Mouse (Mus musculus) neural tube, embryonic 14.5 days (tissue): ENCODE data around the gene Abca2. TPM values are rescaled to one million over a fixed set of nuclear protein-coding genes. Genes with fewer than 3 reads are reported as not detected.

Experiments used
- ATAC-seq: fragments of 200-750 bp; cut with Nextera tagmentation; 2 replicates; pipeline ENCODE4 v1.8.0; 2017; ENCODE audit warnings: low read depth, mild to moderate bottlenecking, moderate TSS enrichment, moderate library complexity
- H3K27ac ChIP-seq: fragments of 300-500 bp; sonication (generic); 2 replicates; pipeline ENCODE4 v1.5.1; 2014; ENCODE audit warnings: low read depth, mild to moderate bottlenecking, control low read depth, low read length, moderate library complexity, mixed read lengths
- H3K27me3 ChIP-seq: fragments of 300-500 bp; sonication (generic); 2 replicates; pipeline ENCODE4 v1.6.1; 2014; ENCODE audit warnings: low read length; ENCODE audit not compliant: control insufficient read depth, insufficient read depth
- H3K36me3 ChIP-seq: fragments of 300-500 bp; sonication (generic); 2 replicates; pipeline ENCODE4 v1.6.1; 2014; ENCODE audit warnings: low read length, mixed read lengths; ENCODE audit not compliant: control insufficient read depth, insufficient read depth
- H3K4me1 ChIP-seq: fragments of 300-500 bp; sonication (generic); 2 replicates; pipeline ENCODE4 v1.6.1; 2014; ENCODE audit warnings: low read length; ENCODE audit not compliant: control insufficient read depth, insufficient read depth
- H3K4me2 ChIP-seq: fragments of 300-500 bp; sonication (generic); 2 replicates; pipeline ENCODE4 v1.6.1; 2014; ENCODE audit warnings: mild to moderate bottlenecking, low read depth, low read length, control low read depth
- H3K4me3 ChIP-seq: fragments of 300-500 bp; sonication (generic); 2 replicates; pipeline ENCODE4 v1.5.1; 2014; ENCODE audit warnings: low read depth, low read length, control low read depth, mixed read lengths
- H3K9ac ChIP-seq: fragments of 300-500 bp; sonication (generic); replicated peaks from 2 replicates; pipeline ENCODE4 v1.6.1; 2014; ENCODE audit warnings: low read depth, mild to moderate bottlenecking, control low read depth, low read length, mixed read lengths
- H3K9me3 ChIP-seq: fragments of 300-500 bp; sonication (generic); 2 replicates; pipeline ENCODE4 v1.6.1; 2016; ENCODE audit warnings: low read length; ENCODE audit not compliant: control insufficient read depth
- WGBS: fragments of 180-500 bp; shearing (Covaris S2); extraction: QIAGEN DNeasy Blood & Tissue Kit; methylation state at CpG from one replicate; pipeline ENCODE4 v1.1.7; 2014; 5-methylcytosine and 5-hydroxymethylcytosine counted together
- polyA plus RNA-seq: library from polyadenylated mRNA; unstranded; fragments of >200 nt; fragmentation: Nextera tagmentation; extraction: Ambion mirVana; gene quantifications from 2 replicates; pipeline ENCODE4 v1.2.1, GENCODE M21; 2014

Gene Abca2
- polyA plus RNA-seq, 1 experiment from 2014 or later, result 16.2 TPM

- peaks cover 18% of the 10 kb centered on the region for H3K36me3 ChIP-seq
- H3K27me3 ChIP-seq, result no peaks in the 10 kb centered on the region
- H3K4me3 ChIP-seq, result no peak overlapping the region
- 48% methylated on average over 6 of the region's 6 CpGs for WGBS
- no peaks in the 10 kb centered on the region for H3K9me3 ChIP-seq
- H3K9ac ChIP-seq, result no peak overlapping the region
- H3K27ac ChIP-seq, result no peak overlapping the region
- no peak overlapping the region for H3K4me2 ChIP-seq
- peaks cover 20% of the 10 kb centered on the region for H3K4me1 ChIP-seq
- ATAC-seq, result no peak
Observed at GRCm38 (mm10) chr2:25431308-25431855, 2.9 kb downstream of the Abca2 start.

GRCm38 (mm10) chr2:25432326-25433098, 4.0 kb downstream of the Abca2 start:
- 83% methylated on average over 11 of the region's 11 CpGs for WGBS
- H3K9ac ChIP-seq, result no peak overlapping the region

GRCm38 (mm10) chr2:25433101-25433500, 4.6 kb downstream of the Abca2 start:
- Histone ChIP-seq H3K9me3 (no peaks in the 10 kb centered on the region), H3K36me3 (peaks cover 32% of the 10 kb centered on the region), H3K4me3 (no peak overlapping the region), H3K27ac (no peak overlapping the region), H3K27me3 (no peaks in the 10 kb centered on the region), H3K9ac (no peak overlapping the region), H3K4me1 (peaks cover 20% of the 10 kb centered on the region), H3K4me2 (no peak overlapping the region)
- WGBS, result 95% methylated on average over 17 of the region's 17 CpGs
- no peak for ATAC-seq

More at GRCm38 (mm10) chr2:25432326-25433098, 4.0 kb downstream of the Abca2 start:
- H3K4me3 ChIP-seq, result no peak overlapping the region
- no peaks in the 10 kb centered on the region for H3K27me3 ChIP-seq
- H3K4me2 ChIP-seq, result no peak overlapping the region
- peaks cover 20% of the 10 kb centered on the region for H3K4me1 ChIP-seq
- H3K9me3 ChIP-seq, result no peaks in the 10 kb centered on the region
- ATAC-seq, result no peak
- H3K27ac ChIP-seq, result no peak overlapping the region
- peaks cover 26% of the 10 kb centered on the region for H3K36me3 ChIP-seq

GRCm38 (mm10) chr2:25434292-25434691, 5.8 kb downstream of the Abca2 start:
- 91% methylated on average over 8 of the region's 8 CpGs for WGBS
- H3K27me3 ChIP-seq, result no peaks in the 10 kb centered on the region
- no peak overlapping the region for H3K27ac ChIP-seq
- no peak overlapping the region for H3K4me2 ChIP-seq
- H3K9me3 ChIP-seq, result no peaks in the 10 kb centered on the region
- peaks cover 17% of the 10 kb centered on the region for H3K4me1 ChIP-seq
- ATAC-seq, result no peak
- peaks cover 42% of the 10 kb centered on the region for H3K36me3 ChIP-seq
- no peak overlapping the region for H3K4me3 ChIP-seq
- no peak overlapping the region for H3K9ac ChIP-seq

GRCm38 (mm10) chr2:25436286-25436820, 7.8 kb downstream of the Abca2 start:
- Histone ChIP-seq H3K9me3 (no peaks in the 10 kb centered on the region), H3K9ac (no peak overlapping the region), H3K4me1 (no peaks in the 10 kb centered on the region), H3K4me2 (no peak overlapping the region), H3K4me3 (no peak overlapping the region), H3K27me3 (no peaks in the 10 kb centered on the region), H3K36me3 (peaks cover 50% of the 10 kb centered on the region), H3K27ac (no peak overlapping the region)
- no peak for ATAC-seq
- 95% methylated on average over 10 of the region's 10 CpGs for WGBS

GRCm38 (mm10) chr2:25441067-25441466, 12.6 kb downstream of the Abca2 start:
- 92% methylated on average over 20 of the region's 20 CpGs for WGBS
- no peak for ATAC-seq
- Histone ChIP-seq H3K4me2 (no peak overlapping the region), H3K27ac (no peak overlapping the region), H3K9me3 (no peaks in the 10 kb centered on the region), H3K4me1 (no peaks in the 10 kb centered on the region), H3K4me3 (no peak overlapping the region), H3K27me3 (no peaks in the 10 kb centered on the region), H3K9ac (no peak overlapping the region), H3K36me3 (peaks cover 74% of the 10 kb centered on the region)

- ATAC-seq, result no peak
- Histone ChIP-seq H3K9me3 (no peaks in the 10 kb centered on the region), H3K27ac (no peak overlapping the region), H3K9ac (no peak overlapping the region), H3K4me2 (no peak overlapping the region), H3K4me3 (no peak overlapping the region), H3K27me3 (no peaks in the 10 kb centered on the region), H3K4me1 (no peaks in the 10 kb centered on the region), H3K36me3 (peaks cover 71% of the 10 kb centered on the region)
- WGBS, result 93% methylated on average over 14 of the region's 14 CpGs
Observed at GRCm38 (mm10) chr2:25442682-25443081, 14.2 kb downstream of the Abca2 start.

- 88% methylated on average over 8 of the region's 8 CpGs for WGBS
- H3K36me3 ChIP-seq, result peaks cover 17% of the 10 kb centered on the region; the same call in 1 of the 2 replicates
- no peak overlapping the region for H3K4me3 ChIP-seq
- no peaks in the 10 kb centered on the region for H3K9me3 ChIP-seq
- no peak overlapping the region for H3K27ac ChIP-seq
- no peak for ATAC-seq
- no peak overlapping the region for H3K9ac ChIP-seq
- H3K4me2 ChIP-seq, result no peak overlapping the region
- no peaks in the 10 kb centered on the region for H3K4me1 ChIP-seq
- H3K27me3 ChIP-seq, result no peaks in the 10 kb centered on the region
Observed at GRCm38 (mm10) chr2:25450853-25451647, 22.5 kb downstream of the Abca2 start.
